Mouse (Mus musculus): ENCODE measurements around the gene Abhd17b. TPM values are rescaled to one million over a fixed set of nuclear protein-coding genes. Genes with fewer than 3 reads are reported as not detected.

Gene Abhd17b
- total RNA-seq (2023) = 36.0 TPM

DNA sequence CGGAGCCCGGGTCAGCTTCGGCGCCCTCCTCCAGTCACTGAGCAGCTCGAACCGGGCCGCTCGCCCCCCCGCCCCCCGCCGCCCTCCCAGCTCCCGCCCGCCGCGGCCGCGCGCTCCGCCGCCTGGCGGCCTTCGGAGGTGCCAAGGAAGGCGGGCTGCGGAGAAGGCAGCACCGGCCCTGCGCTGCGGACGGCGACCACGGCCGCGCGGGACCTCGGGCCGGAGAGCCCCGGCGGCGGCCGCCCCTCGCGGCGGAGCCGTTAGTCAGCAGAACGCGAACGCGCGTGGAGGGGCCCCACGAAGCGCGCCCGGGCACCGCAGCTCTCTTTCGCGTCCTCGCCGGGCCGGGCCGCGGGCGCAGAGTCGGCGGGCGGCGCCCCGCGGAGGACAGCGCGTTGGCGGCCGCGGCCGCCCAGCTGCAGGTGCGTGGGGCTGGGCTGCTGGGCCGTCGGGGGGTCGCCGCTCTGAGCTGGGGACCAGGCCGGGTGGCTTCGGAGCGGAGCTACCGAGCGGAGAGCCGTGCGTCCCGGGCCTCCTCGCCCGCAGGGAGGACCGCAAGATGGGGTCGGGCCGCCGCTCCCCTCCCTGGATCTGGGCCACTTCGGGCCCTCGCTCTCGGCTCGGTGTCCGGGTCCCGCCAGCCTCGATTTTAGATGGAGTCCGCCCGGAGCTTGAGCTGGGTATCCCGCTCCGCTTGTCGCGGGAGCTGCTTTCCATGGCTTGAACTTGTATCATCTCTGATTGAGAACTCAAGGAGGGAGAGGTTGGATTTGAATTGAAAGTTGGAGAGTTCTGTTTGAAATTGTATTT lies at the start of gene Abhd17b:
Gene Abhd17b (plus strand): TSS at position 14 of the 810 bp plus-strand sequence.

DNA sequence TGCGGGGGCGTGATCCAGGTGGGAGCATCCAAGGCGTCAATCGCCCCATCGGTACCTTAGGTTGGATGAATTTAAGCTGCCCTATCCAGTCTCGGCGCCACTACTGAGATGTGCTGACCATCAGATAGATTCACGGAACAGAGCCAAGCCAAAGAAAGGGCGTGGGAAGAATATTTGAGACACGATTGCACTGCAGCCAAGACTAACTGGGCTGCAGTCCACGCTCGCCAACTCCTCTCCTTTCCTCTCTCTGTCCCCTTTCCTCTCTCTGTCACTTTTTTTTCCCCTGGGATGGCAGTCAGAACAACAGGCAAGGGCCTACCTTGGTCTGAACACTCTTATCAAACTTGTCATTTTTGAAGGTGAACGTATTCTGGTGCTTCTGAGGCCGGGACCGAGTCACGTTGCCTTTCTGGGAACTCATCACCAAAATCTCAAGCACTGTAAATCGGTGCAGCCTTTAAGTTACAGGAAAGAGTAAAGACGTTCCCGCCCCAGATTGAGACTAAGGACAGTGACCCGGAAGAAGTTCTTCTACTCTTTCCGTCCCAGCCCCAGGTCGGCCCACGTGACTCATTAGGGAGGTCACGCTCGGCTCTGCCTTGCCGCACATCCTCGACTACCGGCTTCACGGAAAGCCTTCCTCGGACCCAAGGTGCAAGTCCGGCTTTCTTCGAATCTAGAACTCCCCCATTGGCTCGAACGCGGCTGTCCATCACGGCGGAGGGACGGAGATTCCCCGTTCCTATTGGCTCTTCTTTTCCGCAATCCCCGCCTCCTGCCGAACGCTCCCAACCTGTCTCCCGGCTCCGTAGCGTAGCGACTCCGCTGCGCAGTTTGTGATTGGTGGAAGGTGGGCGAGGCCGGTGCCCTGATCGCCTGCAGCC lies 457 bp upstream of the Abhd17b start, which contains the start of gene 1110059E24Rik:
Gene 1110059E24Rik (minus strand): TSS at position 692 of the 887 bp plus-strand sequence.

Other genes starting within 250 kb of the Abhd17b start
- 3.4 TPM for gene Gda, start 179.7 kb upstream of the Abhd17b start, total RNA-seq (2023)
- 25.6 TPM for gene 1110059E24Rik, start 209 bp upstream of the Abhd17b start, total RNA-seq (2023)
- 4.0 TPM for gene Cemip2, start 125.2 kb downstream of the Abhd17b start, total RNA-seq (2023)